Mouse (Mus musculus): ENCODE measurements around the gene Cdk5rap1.

GRCm38 (mm10) chr2:154422181-154422580 is 49.4 kb upstream of the Cdk5rap1 start:
- no peak for TF ChIP-seq CTCF (IDR thresholded peaks at IDR 0.05; ENCODE audit: low read depth, low read length)
- no peak for TF ChIP-seq POLR2A (IDR thresholded peaks at IDR 0.05; ENCODE audit: insufficient read depth, low read length)
- no peak for TF ChIP-seq EP300 (IDR thresholded peaks at IDR 0.05; ENCODE audit: insufficient read depth, low read depth, low read length)

Data from ES-Bruce4 (cell line).